Mouse (Mus musculus) limb, embryonic 13.5 days (tissue): ENCODE results near the gene Dnajb14. TPM values are rescaled to one million over a fixed set of nuclear protein-coding genes. Genes with fewer than 3 reads are reported as not detected.

ENCODE experiments used
- ATAC-seq: fragments of 200-750 bp; cut with Nextera tagmentation; 2 replicates; pipeline ENCODE4 v1.8.0; 2017; ENCODE audit warnings: low read depth, moderate number of reproducible peaks, moderate TSS enrichment; ENCODE audit not compliant: low FRiP score
- H3K27ac ChIP-seq: fragments of 300-500 bp; sonication (generic); 2 replicates; pipeline ENCODE4 v1.5.1; 2015; ENCODE audit warnings: inconsistent platforms, mild to moderate bottlenecking, moderate library complexity
- H3K27me3 ChIP-seq: fragments of 300-500 bp; sonication (generic); 2 replicates; pipeline ENCODE4 v1.6.1; 2015; ENCODE audit warnings: mild to moderate bottlenecking, inconsistent platforms
- H3K36me3 ChIP-seq: fragments of 300-500 bp; sonication (generic); 2 replicates; pipeline ENCODE4 v1.6.1; 2015; ENCODE audit warnings: inconsistent platforms, mild to moderate bottlenecking, moderate library complexity
- H3K4me1 ChIP-seq: fragments of 300-500 bp; sonication (generic); 2 replicates; pipeline ENCODE4 v1.6.1; 2015; ENCODE audit warnings: inconsistent platforms
- H3K4me2 ChIP-seq: fragments of 300-500 bp; sonication (generic); replicated peaks from 2 replicates; pipeline ENCODE4 v1.6.1; 2015; ENCODE audit warnings: inconsistent platforms, mild to moderate bottlenecking, moderate library complexity
- H3K4me3 ChIP-seq: fragments of 300-500 bp; sonication (generic); 2 replicates; pipeline ENCODE4 v1.5.1; 2015; ENCODE audit warnings: moderate library complexity, mild to moderate bottlenecking, inconsistent platforms
- H3K9ac ChIP-seq: fragments of 300-500 bp; sonication (generic); 2 replicates; pipeline ENCODE4 v1.6.1; 2015; ENCODE audit warnings: mild to moderate bottlenecking, inconsistent platforms
- H3K9me3 ChIP-seq: fragments of 300-500 bp; sonication (generic); 2 replicates; pipeline ENCODE4 v1.6.1; 2016; ENCODE audit warnings: inconsistent platforms
- WGBS: fragments of 180-500 bp; shearing (Covaris S2); methylation state at CpG from one replicate; pipeline ENCODE4 v1.1.7; 2015; 5-methylcytosine and 5-hydroxymethylcytosine counted together
- polyA plus RNA-seq: library from polyadenylated mRNA; unstranded; fragments of >200 nt; fragmentation: Nextera tagmentation; extraction: Ambion mirVana; gene quantifications from 2 replicates; pipeline ENCODE4 v1.2.1, GENCODE M21; 2015

Gene Dnajb14
- polyA plus RNA-seq, 1 experiment from 2014 or later = 11.5 TPM

- peak within 1 kb of the TSS; percentile 65 for H3K4me2 ChIP-seq
- peak within 1 kb of the TSS; percentile 99 for H3K27ac ChIP-seq
- H3K4me3 ChIP-seq = peak within 1 kb of the TSS; percentile 83
- ATAC-seq = peak; percentile 94
- no peaks in the 10 kb centered on the region for H3K27me3 ChIP-seq
- H3K36me3 ChIP-seq = peaks cover 3% of the 10 kb centered on the region; the same call in 1 of the 2 replicates
- WGBS = 0% methylated on average over 74 of the region's 115 CpGs
- H3K9me3 ChIP-seq = no peaks in the 10 kb centered on the region
- peaks cover 26% of the 10 kb centered on the region for H3K4me1 ChIP-seq
- H3K9ac ChIP-seq = peak within 1 kb of the TSS; percentile 94
These were observed 3.1 kb upstream of the Dnajb14 start, which contains the start of gene H2afz for GRCm38 (mm10) chr3:137864124-137864987. TSS of gene H2afz (plus strand) at chr3:137864487.

DNA sequence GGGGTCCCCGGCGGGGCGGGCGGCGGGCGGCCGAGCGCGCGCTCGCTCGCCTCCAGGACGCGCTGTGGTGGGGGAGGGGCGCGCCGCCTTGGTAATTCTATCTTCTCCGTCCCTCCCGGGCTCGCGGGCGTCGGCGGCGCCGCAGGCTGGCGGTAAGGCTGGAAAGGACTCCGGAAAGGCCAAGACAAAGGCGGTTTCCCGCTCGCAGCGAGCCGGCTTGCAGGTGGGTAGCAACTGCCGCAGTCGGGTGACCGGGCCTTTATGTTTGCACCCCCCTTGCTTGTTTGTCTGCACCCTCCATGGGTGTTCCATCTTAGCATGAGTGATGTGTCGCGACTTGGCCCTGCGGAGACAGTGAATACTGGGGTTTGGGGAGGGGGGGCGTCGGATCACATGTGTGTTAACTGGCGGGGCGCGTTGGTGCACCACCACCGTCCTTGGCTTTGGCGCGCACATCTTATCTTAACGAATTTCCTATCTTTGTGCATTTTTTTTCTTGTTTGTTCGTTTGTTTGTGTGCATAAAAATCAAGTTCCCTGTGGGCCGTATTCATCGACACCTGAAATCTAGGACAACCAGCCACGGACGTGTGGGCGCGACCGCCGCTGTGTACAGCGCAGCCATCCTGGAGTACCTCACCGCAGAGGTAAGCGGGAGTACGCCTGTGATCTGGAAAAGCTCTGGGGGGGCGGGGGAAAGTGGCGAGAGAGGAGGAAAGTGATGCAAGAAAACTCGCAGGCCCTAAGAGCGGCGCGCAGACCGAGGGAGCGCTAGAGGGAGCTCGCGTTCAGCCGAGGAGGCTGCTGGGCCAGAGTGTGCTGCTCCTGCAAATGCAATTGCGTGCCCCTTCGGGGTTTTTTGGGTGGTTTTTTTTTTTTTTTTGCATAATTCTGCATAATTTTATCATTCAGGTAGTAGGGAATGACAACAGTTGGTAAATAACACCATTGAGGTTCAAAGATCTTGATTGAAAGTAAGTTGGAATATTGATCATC lies 2.2 kb upstream of the Dnajb14 start:
- Histone ChIP-seq H3K9me3 (no peaks in the 10 kb centered on the region), H3K4me3 (peak overlapping the region; percentile 83), H3K36me3 (peaks cover 3% of the 10 kb centered on the region; the same call in 1 of the 2 replicates), H3K27ac (peak overlapping the region; percentile 99), H3K9ac (peak overlapping the region; percentile 94), H3K27me3 (no peaks in the 10 kb centered on the region), H3K4me2 (peak overlapping the region; percentile 61), H3K4me1 (peaks cover 28% of the 10 kb centered on the region)
- peak; percentile 55 for ATAC-seq
- WGBS = under 1% methylated on average over 53 of the region's 74 CpGs

GRCm38 (mm10) chr3:137867133-137867436 lies 390 bp upstream of the Dnajb14 start:
- ATAC-seq = no peak
- Histone ChIP-seq H3K9me3 (no peaks in the 10 kb centered on the region), H3K36me3 (peaks cover 3% of the 10 kb centered on the region; the same call in 1 of the 2 replicates), H3K27me3 (no peaks in the 10 kb centered on the region), H3K4me1 (peaks cover 25% of the 10 kb centered on the region), H3K27ac (peak overlapping the region; percentile 97), H3K4me2 (peak overlapping the region; percentile 72), H3K4me3 (peak overlapping the region; percentile 87), H3K9ac (peak overlapping the region; percentile 97)
- 3% methylated on average over 2 of the region's 2 CpGs for WGBS

DNA sequence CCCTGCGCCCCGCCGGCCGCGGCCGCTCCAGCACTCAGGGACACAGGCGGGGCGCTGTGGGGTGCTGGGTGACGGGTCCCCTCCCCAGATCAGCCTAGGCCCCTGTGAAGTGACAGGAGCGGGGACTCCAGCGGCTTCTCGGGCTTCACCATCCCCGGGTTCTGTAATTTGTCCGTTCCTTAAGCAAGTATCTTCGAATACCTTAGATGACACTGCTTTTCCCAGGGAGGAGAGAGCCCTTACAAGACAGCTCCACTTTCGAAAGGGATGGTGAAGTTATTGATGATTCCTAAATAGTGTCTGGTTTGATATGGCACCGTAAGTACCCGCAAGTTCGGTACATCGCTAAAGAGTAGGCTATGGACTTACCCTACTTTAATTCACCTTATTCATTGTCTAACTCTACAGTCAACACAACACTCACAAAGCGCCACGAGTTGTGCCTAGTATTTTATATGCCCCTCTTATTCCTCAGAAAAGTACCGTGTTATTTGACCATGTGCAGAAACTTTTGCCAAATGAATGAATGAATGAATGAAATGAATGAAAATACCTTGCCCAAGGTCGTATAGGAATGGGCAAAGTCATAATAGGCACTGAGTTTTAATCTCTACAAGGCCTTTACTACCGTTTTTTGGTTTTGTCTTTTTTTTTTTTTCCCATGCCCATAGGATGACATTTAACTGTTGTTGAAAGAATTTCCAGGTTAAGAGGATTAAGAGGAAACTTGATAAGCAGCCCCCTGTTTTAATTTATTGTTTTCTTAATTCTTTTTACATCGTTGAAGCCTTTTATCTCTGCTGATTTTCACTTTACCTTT lies 829 bp downstream of the Dnajb14 start:
- Histone ChIP-seq H3K9ac (peak overlapping the region; percentile 97), H3K27ac (peak overlapping the region; percentile 97), H3K9me3 (no peaks in the 10 kb centered on the region), H3K4me2 (peak overlapping the region; percentile 72), H3K4me3 (peak overlapping the region; percentile 87), H3K27me3 (no peaks in the 10 kb centered on the region), H3K36me3 (peaks cover 3% of the 10 kb centered on the region; the same call in 1 of the 2 replicates), H3K4me1 (peaks cover 24% of the 10 kb centered on the region)
- ATAC-seq = no peak
- 4% methylated on average over 18 of the region's 26 CpGs for WGBS

GRCm38 (mm10) chr3:137869395-137869794 lies 1.9 kb downstream of the Dnajb14 start:
- H3K27me3 ChIP-seq = no peaks in the 10 kb centered on the region
- peaks cover 20% of the 10 kb centered on the region for H3K4me1 ChIP-seq
- no peak overlapping the region for H3K4me3 ChIP-seq
- ATAC-seq = no peak
- H3K27ac ChIP-seq = no peak overlapping the region
- H3K9me3 ChIP-seq = no peaks in the 10 kb centered on the region
- no peak overlapping the region for H3K9ac ChIP-seq
- peaks cover 3% of the 10 kb centered on the region for H3K36me3 ChIP-seq
- 0 out of 2 replicates have a peak overlapping the region, but pooled peaks have one; percentile 19 for H3K4me2 ChIP-seq
- 93% methylated on average over 9 of the region's 9 CpGs for WGBS

- WGBS = 89% methylated on average over 3 of the region's 3 CpGs
- H3K4me3 ChIP-seq = no peak overlapping the region
- H3K4me1 ChIP-seq = no peaks in the 10 kb centered on the region
- H3K27me3 ChIP-seq = no peaks in the 10 kb centered on the region
- peaks cover 4% of the 10 kb centered on the region; the same call in 1 of the 2 replicates for H3K9me3 ChIP-seq
- H3K4me2 ChIP-seq = no peak overlapping the region
- no peak overlapping the region for H3K27ac ChIP-seq
- H3K36me3 ChIP-seq = peaks cover 12% of the 10 kb centered on the region
- no peak overlapping the region for H3K9ac ChIP-seq
- ATAC-seq = no peak
These were observed 11.8 kb downstream of the Dnajb14 start for GRCm38 (mm10) chr3:137879313-137879712.

GRCm38 (mm10) chr3:137880109-137880748 lies 12.8 kb downstream of the Dnajb14 start:
- Histone ChIP-seq H3K9me3 (peaks cover 4% of the 10 kb centered on the region; the same call in 1 of the 2 replicates), H3K4me1 (no peaks in the 10 kb centered on the region), H3K36me3 (peaks cover 14% of the 10 kb centered on the region), H3K27me3 (no peaks in the 10 kb centered on the region), H3K27ac (no peak overlapping the region), H3K9ac (no peak overlapping the region), H3K4me2 (no peak overlapping the region), H3K4me3 (no peak overlapping the region)
- ATAC-seq = no peak
- WGBS = 82% methylated on average over 4 of the region's 4 CpGs

GRCm38 (mm10) chr3:137881093-137881492 lies 13.6 kb downstream of the Dnajb14 start:
- H3K4me1 ChIP-seq = no peaks in the 10 kb centered on the region

GRCm38 (mm10) chr3:137887961-137888360 lies 20.5 kb downstream of the Dnajb14 start:
- Histone ChIP-seq H3K36me3 (peaks cover 37% of the 10 kb centered on the region), H3K27me3 (no peaks in the 10 kb centered on the region), H3K9me3 (no peaks in the 10 kb centered on the region), H3K4me3 (no peak overlapping the region), H3K4me1 (no peaks in the 10 kb centered on the region), H3K27ac (no peak overlapping the region), H3K9ac (no peak overlapping the region), H3K4me2 (no peak overlapping the region)
- ATAC-seq = no peak
- 79% methylated on average over 7 of the region's 7 CpGs for WGBS

More at GRCm38 (mm10) chr3:137881093-137881492, 13.6 kb downstream of the Dnajb14 start:
- Histone ChIP-seq H3K4me3 (no peak overlapping the region), H3K9ac (no peak overlapping the region), H3K9me3 (peaks cover 4% of the 10 kb centered on the region; the same call in 1 of the 2 replicates), H3K4me2 (no peak overlapping the region), H3K27ac (no peak overlapping the region), H3K36me3 (peaks cover 15% of the 10 kb centered on the region), H3K27me3 (no peaks in the 10 kb centered on the region)
- ATAC-seq = no peak
- 95% methylated on average over 5 of the region's 5 CpGs for WGBS

DNA sequence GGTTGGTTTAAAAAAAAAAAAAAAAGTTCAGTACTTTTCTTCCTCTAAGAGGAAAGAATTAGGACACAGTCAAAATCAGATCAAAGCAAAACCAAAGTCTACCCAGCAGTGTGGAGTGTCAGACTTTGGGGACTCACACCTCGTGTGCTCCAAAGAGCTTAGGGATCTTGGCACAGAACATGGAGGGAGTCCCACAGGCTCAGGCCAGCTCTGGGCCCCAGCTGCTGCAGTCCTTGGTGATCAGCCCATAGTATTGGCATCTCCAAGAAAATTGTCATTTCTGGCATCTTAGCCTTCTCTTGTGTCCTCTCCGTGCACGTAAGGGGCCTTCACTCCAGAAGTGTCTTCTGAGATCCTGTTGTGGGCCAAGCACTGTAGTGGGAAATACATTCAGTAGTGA lies 23.6 kb downstream of the Dnajb14 start:
- no peak overlapping the region for H3K4me3 ChIP-seq
- no peaks in the 10 kb centered on the region for H3K9me3 ChIP-seq
- H3K4me1 ChIP-seq = no peaks in the 10 kb centered on the region
- H3K27me3 ChIP-seq = no peaks in the 10 kb centered on the region
- 79% methylated on average over 3 of the region's 3 CpGs for WGBS
- H3K27ac ChIP-seq = no peak overlapping the region
- ATAC-seq = no peak
- H3K9ac ChIP-seq = no peak overlapping the region
- no peak overlapping the region for H3K4me2 ChIP-seq
- H3K36me3 ChIP-seq = peaks cover 62% of the 10 kb centered on the region

GRCm38 (mm10) chr3:137892118-137892517 lies 24.6 kb downstream of the Dnajb14 start:
- no peaks in the 10 kb centered on the region for H3K9me3 ChIP-seq
- no peak overlapping the region for H3K4me2 ChIP-seq
- peaks cover 66% of the 10 kb centered on the region for H3K36me3 ChIP-seq
- WGBS = 93% methylated on average over 4 of the region's 4 CpGs
- ATAC-seq = no peak
- H3K9ac ChIP-seq = no peak overlapping the region; the same call in 1 of the 2 replicates
- no peaks in the 10 kb centered on the region for H3K27me3 ChIP-seq
- no peak overlapping the region for H3K27ac ChIP-seq
- H3K4me1 ChIP-seq = no peaks in the 10 kb centered on the region
- H3K4me3 ChIP-seq = no peak overlapping the region
